8 mouse cellular contexts compared by ENCODE assay signal in genomic region chr8:26961251-26962063, GRCm38 (mm10). TPM values are rescaled to one million over a fixed set of nuclear protein-coding genes. Genes with fewer than 3 reads are reported as not detected.
DNase-seq lines count a peak whose midpoint lies in the region; ATAC-seq and TF ChIP-seq lines count a peak whose summit lies in the region.

No protein-coding gene starts in this region.

- peak overlapping the region; percentile 28 for H3K4me2 ChIP-seq in lung, embryonic 15.5 days
- H3K4me2 ChIP-seq in hindbrain, embryonic 11.5 days (replicated peaks; ENCODE audit: low read depth, low read length): no peak overlapping the region; the same call in 1 of the 2 replicates
- 0 out of 2 replicates have a peak overlapping the region, but pooled peaks have one; percentile 8 for H3K4me2 ChIP-seq in stomach, postnatal 0 days (replicated peaks; ENCODE audit: low read depth)

- no peaks in the 10 kb centered on the region for H3K36me3 ChIP-seq in lung, embryonic 15.5 days
- no peaks in the 10 kb centered on the region for H3K36me3 ChIP-seq in hindbrain, embryonic 11.5 days (ENCODE audit: control insufficient read depth, insufficient read depth, low read length)
- H3K36me3 ChIP-seq in stomach, postnatal 0 days (ENCODE audit: control insufficient read depth, insufficient read depth, low read length): no peaks in the 10 kb centered on the region

- 5% methylated on average over 15 of the region's 15 CpGs for WGBS in lung, embryonic 15.5 days
- WGBS in hindbrain, embryonic 11.5 days: 7% methylated on average over 15 of the region's 15 CpGs
- WGBS in stomach, postnatal 0 days: 20% methylated on average over 15 of the region's 15 CpGs

- no peaks in the 10 kb centered on the region; the same call in 1 of the 2 replicates for H3K9me3 ChIP-seq in lung, embryonic 15.5 days
- no peaks in the 10 kb centered on the region for H3K9me3 ChIP-seq in hindbrain, embryonic 11.5 days (ENCODE audit: control insufficient read depth, low read length)
- H3K9me3 ChIP-seq in stomach, postnatal 0 days (ENCODE audit: control insufficient read depth, low read length): no peaks in the 10 kb centered on the region

- no peak for TF ChIP-seq EP300 in stomach, postnatal 0 days (optimal IDR thresholded peaks at IDR 0.05)

- H3K27me3 ChIP-seq in lung, embryonic 15.5 days: peaks cover 4% of the 10 kb centered on the region; the same call in 1 of the 2 replicates
- H3K27me3 ChIP-seq in hindbrain, embryonic 11.5 days (ENCODE audit: control insufficient read depth, insufficient read depth, low read length): peaks cover 45% of the 10 kb centered on the region
- no peaks in the 10 kb centered on the region for H3K27me3 ChIP-seq in stomach, postnatal 0 days (ENCODE audit: control insufficient read depth, insufficient read depth, low read length)

- TF ChIP-seq CTCF in stomach, postnatal 0 days (IDR thresholded peaks at IDR 0.05; ENCODE audit: low read depth): no peak

- no peak overlapping the region for H3K4me3 ChIP-seq in lung, embryonic 15.5 days
- no peak overlapping the region for H3K4me3 ChIP-seq in hindbrain, embryonic 11.5 days (ENCODE audit: low read depth, low read length)
- H3K4me3 ChIP-seq in stomach, postnatal 0 days (ENCODE audit: low read depth, low read length): no peak overlapping the region

- peak overlapping the region; percentile 63 for H3K27ac ChIP-seq in lung, embryonic 15.5 days
- H3K27ac ChIP-seq in hindbrain, embryonic 11.5 days (ENCODE audit: low read depth, low read length): 0 out of 2 replicates have a peak overlapping the region, but pooled peaks have one; percentile 6
- H3K27ac ChIP-seq in stomach, postnatal 0 days (replicated peaks): peak overlapping the region; percentile 81

- 0 out of 2 replicates have a peak, but pooled peaks have one; percentile 27 for ATAC-seq in frontal cortex, adult (ENCODE audit: low TSS enrichment)
- peak; percentile 81 for ATAC-seq in lung, embryonic 15.5 days (ENCODE audit: borderline replicate concordance, extremely low read depth, low FRiP score, low TSS enrichment)
- ATAC-seq in hindbrain, embryonic 11.5 days (ENCODE audit: low FRiP score): peak; percentile 94
- ATAC-seq in stomach, postnatal 0 days (ENCODE audit: low FRiP score, low TSS enrichment): peak; percentile 78

- peaks cover 19% of the 10 kb centered on the region for H3K4me1 ChIP-seq in lung, embryonic 15.5 days
- H3K4me1 ChIP-seq in hindbrain, embryonic 11.5 days (replicated peaks; ENCODE audit: control insufficient read depth, insufficient read depth, low read length): no peaks in the 10 kb centered on the region
- H3K4me1 ChIP-seq in stomach, postnatal 0 days (replicated peaks; ENCODE audit: control insufficient read depth, insufficient read depth): no peaks in the 10 kb centered on the region; the same call in 1 of the 2 replicates

- no peak for DNase-seq in frontal cortex, postnatal 25 days (ENCODE audit: low spot score in 2 of 2)
- no peak for DNase-seq in lung, postnatal 14 days
- DNase-seq in hindbrain, embryonic 11.5 days (ENCODE audit: low spot score): peak; percentile 85
- peak; percentile 89 for DNase-seq in mesoderm, embryonic 11.5 days (ENCODE audit: low read depth, low spot score)
- DNase-seq in stomach, postnatal 0 days (ENCODE audit: low spot score): peak; percentile 76
- DNase-seq in cerebellum, adult 8-10 months: no peak

- no peak overlapping the region for H3K9ac ChIP-seq in lung, embryonic 15.5 days
- H3K9ac ChIP-seq in hindbrain, embryonic 11.5 days (ENCODE audit: low read depth, low read length): no peak overlapping the region
- H3K9ac ChIP-seq in stomach, postnatal 0 days (ENCODE audit: low read length): peak overlapping the region; percentile 41; the same call in 1 of the 2 replicates

RNA-seq across cellular contexts. Expression of gene Zfp703, which starts 15.7 kb away (rescaled TPM):
- polyA plus RNA-seq in lung, embryonic 15.5 days (2015; fragmentation: Nextera tagmentation; extraction: Ambion mirVana): 10.3 and 11.1 TPM in 2 replicates
- 23.7 and 25.9 TPM in 2 replicates for polyA plus RNA-seq in hindbrain, embryonic 11.5 days (2014; fragmentation: Nextera tagmentation; extraction: Ambion mirVana)
- 11.5 and 12.7 TPM in 2 replicates for polyA plus RNA-seq in stomach, postnatal 0 days (2015; fragmentation: Nextera tagmentation; extraction: Ambion mirVana)

Comparison
In these comparisons a context has a peak if more than half of its experiments do, and no peak if none do; other contexts are left out.
1. ATAC-seq: peak in every context shown above with its lines; median percentile 94 in hindbrain, embryonic 11.5 days; 81 in lung, embryonic 15.5 days; 78 in stomach, postnatal 0 days; 27 in frontal cortex, adult.
2. DNase-seq: peak in hindbrain, embryonic 11.5 days (single experiment), mesoderm, embryonic 11.5 days (single experiment) and stomach, postnatal 0 days (single experiment); none in frontal cortex, postnatal 25 days (0 of 2), lung, postnatal 14 days (single experiment) and cerebellum, adult 8-10 months (single experiment).
3. H3K27ac ChIP-seq: peak in every context shown above with its lines; median percentile 81 in stomach, postnatal 0 days; 63 in lung, embryonic 15.5 days; 6 in hindbrain, embryonic 11.5 days.